In the genomic region with DNA sequence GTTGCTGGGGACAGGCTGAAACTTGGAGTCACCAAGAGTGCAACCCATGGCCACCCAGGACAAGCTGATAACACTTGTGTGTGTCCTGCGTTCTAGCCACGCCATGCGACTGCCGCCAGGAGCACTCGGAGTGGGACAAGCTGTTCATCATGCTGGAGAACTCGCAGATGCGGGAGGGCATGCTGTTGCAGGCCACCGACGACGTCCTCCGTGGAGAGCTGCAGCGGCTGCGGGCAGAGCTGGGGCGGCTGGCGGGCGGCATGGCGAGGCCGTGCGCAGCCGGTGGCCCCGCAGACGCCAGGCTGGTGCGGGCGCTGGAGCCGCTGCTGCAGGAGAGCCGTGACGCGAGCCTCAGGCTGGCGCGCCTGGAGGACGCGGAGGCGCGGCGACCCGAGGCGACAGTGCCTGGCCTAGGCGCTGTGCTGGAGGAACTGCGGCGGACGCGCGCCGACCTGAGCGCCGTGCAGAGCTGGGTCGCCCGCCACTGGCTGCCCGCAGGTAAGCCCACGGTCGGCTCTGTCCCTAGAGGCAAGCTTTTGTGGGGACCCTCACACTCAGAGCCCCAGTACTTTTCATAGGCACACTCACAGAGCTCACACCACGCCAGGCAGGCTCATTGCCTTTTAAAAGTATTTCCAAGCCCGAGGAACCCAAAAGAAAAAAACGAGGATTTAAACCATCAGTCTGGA, we compare ENCODE assay signal across 7 mouse cellular contexts. TPM values are rescaled to one million over a fixed set of nuclear protein-coding genes. Genes with fewer than 3 reads are reported as not detected.
A peak's percentile ranks its signal among the peaks of the same experiment; 100 is the strongest.
DNase-seq lines count a peak whose midpoint lies in the region; ATAC-seq and TF ChIP-seq lines count a peak whose summit lies in the region.

No protein-coding gene starts in this region.

- under 1% methylated on average over 54 of the region's 54 CpGs for WGBS in intestine, embryonic 15.5 days
- under 1% methylated on average over 47 of the region's 54 CpGs for WGBS in limb, embryonic 14.5 days

- no peaks in the 10 kb centered on the region for H3K36me3 ChIP-seq in intestine, embryonic 15.5 days
- peaks cover 9% of the 10 kb centered on the region for H3K36me3 ChIP-seq in limb, embryonic 14.5 days (ENCODE audit: control insufficient read depth, insufficient read depth, low read length)

- H3K27ac ChIP-seq in brown adipose tissue, adult 24 weeks (replicated peaks; ENCODE audit: low read depth, low read length): no peak overlapping the region
- peak overlapping the region; percentile 94 for H3K27ac ChIP-seq in gastrocnemius, adult 2 months
- H3K27ac ChIP-seq in intestine, embryonic 15.5 days: no peak overlapping the region
- H3K27ac ChIP-seq in limb, embryonic 14.5 days (replicated peaks; ENCODE audit: low read depth, low read length): peak overlapping the region; percentile 92

- intact Hi-C loops in gastrocnemius, adult 2 months (cut with DNase I): no loop called here

- peak overlapping the region; percentile 99 for H3K4me2 ChIP-seq in intestine, embryonic 15.5 days (replicated peaks)
- H3K4me2 ChIP-seq in limb, embryonic 14.5 days (replicated peaks; ENCODE audit: low read depth, low read length, severe bottlenecking): peak overlapping the region; percentile 97

- H3K27me3 ChIP-seq in intestine, embryonic 15.5 days (replicated peaks): peaks cover 6% of the 10 kb centered on the region; the same call in 1 of the 2 replicates
- H3K27me3 ChIP-seq in limb, embryonic 14.5 days (ENCODE audit: control insufficient read depth, insufficient read depth, low read length): no peaks in the 10 kb centered on the region

- H3K4me3 ChIP-seq in brown adipose tissue, adult 24 weeks (ENCODE audit: insufficient read depth, low read depth, low read length): peak overlapping the region; percentile 41
- peak overlapping the region; percentile 74 for H3K4me3 ChIP-seq in gastrocnemius, adult 2 months
- H3K4me3 ChIP-seq in intestine, embryonic 15.5 days (replicated peaks): peak overlapping the region; percentile 52
- peak overlapping the region; percentile 51 for H3K4me3 ChIP-seq in limb, embryonic 14.5 days (replicated peaks; ENCODE audit: low read length)

- TF ChIP-seq CTCF in gastrocnemius, adult 2 months (IDR thresholded peaks at IDR 0.05): no peak

- peak overlapping the region; percentile 49 for H3K9ac ChIP-seq in intestine, embryonic 15.5 days
- peak overlapping the region; percentile 73 for H3K9ac ChIP-seq in limb, embryonic 14.5 days (ENCODE audit: low read depth, low read length, severe bottlenecking)

- no peak for TF ChIP-seq POLR2A in limb, embryonic 14.5 days (IDR thresholded peaks at IDR 0.05; ENCODE audit: borderline replicate concordance, extremely low read depth, insufficient read depth, insufficient read length)

- H3K4me1 ChIP-seq in brown adipose tissue, adult 24 weeks (ENCODE audit: control insufficient read depth, insufficient read depth, insufficient read length, low read length): no peaks in the 10 kb centered on the region
- 0 out of 2 replicates have a peak, but pooled peaks cover 3% of the 10 kb centered on the region for H3K4me1 ChIP-seq in intestine, embryonic 15.5 days (replicated peaks)
- H3K4me1 ChIP-seq in limb, embryonic 14.5 days (ENCODE audit: control insufficient read depth, insufficient read depth, low read length): peaks cover 16% of the 10 kb centered on the region; the same call in 1 of the 2 replicates

- DNase-seq in ZHBTc4 (ENCODE audit: low read depth, low spot score): peak; percentile 69
- DNase-seq in gastrocnemius, adult 2 months: peak; percentile 85
- DNase-seq in limb, embryonic 14.5 days (ENCODE audit: low spot score): peak; percentile 21
- peak; percentile 69 for DNase-seq in neural tube, embryonic 10.5 days (ENCODE audit: extremely low spot score, low spot score)
- peak; percentile 21 for DNase-seq in urinary bladder, postnatal 25 days (ENCODE audit: low spot score)

- ATAC-seq in intestine, embryonic 15.5 days: peak; percentile 92
- ATAC-seq in limb, embryonic 14.5 days (ENCODE audit: low FRiP score, low read depth): peak; percentile 72

- H3K9me3 ChIP-seq in intestine, embryonic 15.5 days: no peaks in the 10 kb centered on the region
- H3K9me3 ChIP-seq in limb, embryonic 14.5 days (ENCODE audit: control insufficient read depth, low read length): no peaks in the 10 kb centered on the region

RNA-seq across cellular contexts. Expression of a gene that starts 1.0 kb away (rescaled TPM):
- polyA plus RNA-seq in brown adipose tissue, adult 24 weeks (2012; ENCODE audit: insufficient read depth, insufficient read length, missing spikeins): not detected in 2 replicates
- 1 to 10 TPM; 3.0 to 4.2 TPM for total RNA-seq in gastrocnemius, adult 2 months (2021)
- 4.7 and 5.3 TPM in 2 replicates for polyA plus RNA-seq in intestine, embryonic 15.5 days (2015; fragmentation: Nextera tagmentation; extraction: Ambion mirVana)
- polyA plus RNA-seq in limb, embryonic 14.5 days (2012; rRNA removed): 44.8 and 46.2 TPM in 2 replicates
- polyA plus RNA-seq in limb, embryonic 14.5 days (2014; fragmentation: Nextera tagmentation; extraction: Ambion mirVana): 41.5 and 50.4 TPM in 2 replicates

Comparison
In these comparisons a context has a peak if more than half of its experiments do, and no peak if none do; other contexts are left out.
1. DNase-seq: peak in every context shown above with its lines; median percentile 85 in gastrocnemius, adult 2 months; 69 in ZHBTc4; 69 in neural tube, embryonic 10.5 days; 21 in limb, embryonic 14.5 days; 21 in urinary bladder, postnatal 25 days.
2. H3K27ac ChIP-seq: peak in gastrocnemius, adult 2 months (single experiment) and limb, embryonic 14.5 days (single experiment); none in brown adipose tissue, adult 24 weeks (single experiment) and intestine, embryonic 15.5 days (single experiment).
3. Peak in every context shown above with its lines, with median percentiles within 50 percentile points of each other: H3K4me3 ChIP-seq.